9 mouse cellular contexts compared by ENCODE assay signal in genomic region chr10:75704212-75705185, GRCm38 (mm10). TPM values are rescaled to one million over a fixed set of nuclear protein-coding genes. Genes with fewer than 3 reads are reported as not detected.
DNase-seq lines count a peak whose midpoint lies in the region; ATAC-seq lines count a peak whose summit lies in the region.
"Had no signal": no experiment of that assay in that cellular context is flagged by ENCODE, and none has a peak within 500 bp of the region (broad histone marks: within the 10 kb centered on the region; RNA-seq: fewer than 3 reads in every experiment).

No protein-coding gene starts in this region.

- H3K4me3 ChIP-seq in hindbrain, embryonic 15.5 days = no peak overlapping the region
- H3K4me3 ChIP-seq in midbrain, embryonic 15.5 days = no peak overlapping the region
- H3K4me3 ChIP-seq: neural tube, embryonic 12.5 days had no signal

- peak; percentile 98 for DNase-seq in Muller cell, postnatal 12 days (ENCODE audit: inconsistent ontology term)
- DNase-seq in brain, embryonic 18.5 days (ENCODE audit: low read depth, low spot score) = peak; percentile 91
- peak; percentile 94 to 97 for DNase-seq in frontal cortex, adult 2 months (ENCODE audit: extremely low spot score in 1 of 2, low spot score in 1 of 2)
- peak; percentile 87 to 97 for DNase-seq in left cerebral cortex, adult 9 months (ENCODE audit: low spot score in 2 of 2)
- peak; percentile 11 to 66 for DNase-seq in urinary bladder, adult 18-20 months (ENCODE audit: low spot score in 2 of 2)
- no peak for DNase-seq in c-Kit-positive CD71-positive TER-119-positive erythroid progenitor cells, embryonic 14.5 days (ENCODE audit: low spot score)

- peak overlapping the region; percentile 83 for H3K27ac ChIP-seq in hindbrain, embryonic 15.5 days (replicated peaks)
- peak overlapping the region; percentile 57 for H3K27ac ChIP-seq in midbrain, embryonic 15.5 days
- H3K27ac ChIP-seq: neural tube, embryonic 12.5 days had no signal

- peak overlapping the region; percentile 18 for H3K4me2 ChIP-seq in hindbrain, embryonic 15.5 days
- no peak overlapping the region for H3K4me2 ChIP-seq in midbrain, embryonic 15.5 days
- H3K4me2 ChIP-seq: neural tube, embryonic 12.5 days had no signal

- no peaks in the 10 kb centered on the region for H3K9me3 ChIP-seq in hindbrain, embryonic 15.5 days
- H3K9me3 ChIP-seq in midbrain, embryonic 15.5 days = no peaks in the 10 kb centered on the region
- H3K9me3 ChIP-seq: neural tube, embryonic 12.5 days had no signal

- H3K9ac ChIP-seq in hindbrain, embryonic 15.5 days = no peak overlapping the region
- H3K9ac ChIP-seq in midbrain, embryonic 15.5 days = no peak overlapping the region
- H3K9ac ChIP-seq: neural tube, embryonic 12.5 days had no signal

- peaks cover 15% of the 10 kb centered on the region for H3K36me3 ChIP-seq in hindbrain, embryonic 15.5 days
- H3K36me3 ChIP-seq in midbrain, embryonic 15.5 days (replicated peaks) = peaks cover 1% of the 10 kb centered on the region; the same call in 1 of the 2 replicates

- peak; percentile 90 for ATAC-seq in hindbrain, embryonic 15.5 days (ENCODE audit: low FRiP score, low read depth)
- ATAC-seq in midbrain, embryonic 15.5 days (replicated peaks) = peak; percentile 87

- no peaks in the 10 kb centered on the region for H3K27me3 ChIP-seq in hindbrain, embryonic 15.5 days
- H3K27me3 ChIP-seq in midbrain, embryonic 15.5 days (replicated peaks) = no peaks in the 10 kb centered on the region
- H3K27me3 ChIP-seq: neural tube, embryonic 12.5 days had no signal

- H3K4me1 ChIP-seq in hindbrain, embryonic 15.5 days (replicated peaks) = peaks cover 29% of the 10 kb centered on the region
- H3K4me1 ChIP-seq in midbrain, embryonic 15.5 days = peaks cover 17% of the 10 kb centered on the region
- H3K4me1 ChIP-seq: neural tube, embryonic 12.5 days had no signal

- WGBS in hindbrain, embryonic 15.5 days = 49% methylated on average over 15 of the region's 15 CpGs
- WGBS in midbrain, embryonic 15.5 days = 29% methylated on average over 15 of the region's 15 CpGs

RNA-seq across cellular contexts. Expression of gene Cabin1, which starts 59.6 kb away (rescaled TPM):
- polyA plus RNA-seq in frontal cortex, adult 2 months (2012; rRNA removed) = 50.9 and 57.4 TPM in 2 replicates
- polyA plus RNA-seq in hindbrain, embryonic 15.5 days (2015; fragmentation: Nextera tagmentation; extraction: Ambion mirVana) = 32.5 and 40.0 TPM in 2 replicates
- 36.6 and 42.2 TPM in 2 replicates for polyA plus RNA-seq in midbrain, embryonic 15.5 days (2015; fragmentation: Nextera tagmentation; extraction: Ambion mirVana)
